Mouse (Mus musculus): ENCODE results near the gene Sgsm3. TPM values are rescaled to one million over a fixed set of nuclear protein-coding genes. Genes with fewer than 3 reads are reported as not detected.
A peak's percentile ranks its signal among the peaks of the same experiment; 100 is the strongest.

Sgsm3 gene
- polyA plus RNA-seq, 1 experiment from 2014 or later = 22.1 TPM

DNA sequence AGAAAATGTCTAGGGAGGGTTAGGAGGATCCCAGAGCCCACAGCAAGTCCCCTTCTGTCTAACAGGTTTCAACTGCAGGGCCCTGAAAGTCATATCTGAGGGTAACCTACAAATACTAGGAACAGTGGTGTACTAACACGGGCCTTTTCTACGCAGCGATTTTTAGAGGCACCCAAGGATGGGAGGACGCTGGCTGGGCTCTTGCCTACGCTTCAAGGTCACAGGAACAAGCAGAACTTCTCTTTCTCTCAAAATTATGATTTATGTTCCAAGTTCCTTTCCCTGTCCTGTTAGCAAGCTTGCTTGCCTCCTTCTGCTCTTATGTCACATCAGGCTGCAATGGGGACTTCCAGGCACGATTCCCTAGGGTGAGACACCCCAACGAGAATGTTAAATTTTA lies 68.5 kb downstream of the Sgsm3 start:
- no peaks in the 10 kb centered on the region for H3K27me3 ChIP-seq (ENCODE audit: control insufficient read depth, insufficient read depth, low read length)
- no peak overlapping the region for H3K4me2 ChIP-seq (ENCODE audit: low read depth, low read length)
- no peaks in the 10 kb centered on the region; the same call in 1 of the 2 replicates for H3K4me1 ChIP-seq (ENCODE audit: control insufficient read depth, insufficient read depth, low read length)
- DNase-seq (ENCODE audit: low spot score) (no peak), ATAC-seq (replicated peaks; ENCODE audit: insufficient number of reproducible peaks, low FRiP score, low TSS enrichment, low read depth) (no peak)
- H3K36me3 ChIP-seq (replicated peaks; ENCODE audit: control insufficient read depth, insufficient read depth, low read depth, low read length) = no peaks in the 10 kb centered on the region
- H3K4me3 ChIP-seq (ENCODE audit: low read depth, low read length) = no peak overlapping the region
- H3K9me3 ChIP-seq (replicated peaks; ENCODE audit: control insufficient read depth, low read length) = no peaks in the 10 kb centered on the region
- H3K27ac ChIP-seq (replicated peaks; ENCODE audit: low read depth, low read length) = no peak overlapping the region
- WGBS = 92% methylated on average over 7 of the region's 7 CpGs
- no peak overlapping the region for H3K9ac ChIP-seq (replicated peaks; ENCODE audit: low read length)

DNA sequence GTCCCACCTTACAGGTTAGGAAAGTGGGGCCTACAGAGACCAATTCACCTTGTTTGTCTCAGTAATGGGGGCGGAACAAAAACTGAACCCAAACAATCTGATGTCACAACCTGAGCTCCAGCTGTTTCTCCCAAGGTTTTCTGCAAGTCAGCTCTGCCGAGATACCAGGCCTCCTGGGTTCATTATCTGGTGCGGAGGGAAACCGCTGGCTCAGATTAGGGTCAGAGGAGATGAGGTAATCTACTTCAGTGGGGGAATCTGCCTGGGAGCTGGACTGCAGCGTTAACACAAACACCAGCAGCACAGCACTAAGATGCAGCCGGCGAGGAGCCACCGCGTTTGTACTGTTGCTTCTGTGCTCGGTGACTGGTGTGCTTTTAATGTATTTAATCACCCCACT lies 69.9 kb downstream of the Sgsm3 start:
- no peak for ATAC-seq (replicated peaks; ENCODE audit: insufficient number of reproducible peaks, low FRiP score, low TSS enrichment, low read depth)
- no peaks in the 10 kb centered on the region for H3K36me3 ChIP-seq (replicated peaks; ENCODE audit: control insufficient read depth, insufficient read depth, low read depth, low read length)
- WGBS = 47% methylated on average over 10 of the region's 10 CpGs

DNA sequence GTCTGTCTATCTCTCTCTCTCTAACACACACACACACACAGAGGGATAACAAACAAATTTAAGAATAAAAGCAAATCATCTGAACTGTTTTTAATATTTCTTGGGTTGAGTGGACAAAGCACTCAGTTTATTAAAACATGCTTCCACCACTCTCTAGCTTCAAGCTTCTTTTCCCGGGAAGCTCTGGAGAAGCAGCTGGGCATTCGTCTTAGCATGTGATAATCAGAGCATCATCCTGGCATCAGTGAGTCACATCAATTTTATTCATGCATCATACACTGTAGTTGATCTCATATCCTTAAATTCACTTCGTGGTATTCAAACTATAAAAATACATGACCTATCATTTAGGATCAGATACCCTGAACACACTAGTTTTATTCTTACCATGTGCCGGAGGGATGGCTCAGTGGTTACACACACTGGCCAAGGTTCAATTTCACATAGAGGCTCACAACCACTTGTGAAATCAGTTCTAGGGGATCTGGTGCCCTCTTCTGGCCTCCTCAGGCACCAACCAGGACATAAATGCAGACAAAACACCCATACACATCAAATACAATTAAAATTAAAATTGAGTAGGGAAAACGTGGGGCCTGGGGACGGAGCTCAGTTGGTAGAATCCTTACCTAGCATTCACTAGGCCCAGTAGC lies 72.0 kb downstream of the Sgsm3 start:
- peak; percentile 51 for DNase-seq (ENCODE audit: low spot score)

More for the DNA sequence above, 69.9 kb downstream of the Sgsm3 start:
- no peaks in the 10 kb centered on the region for H3K9me3 ChIP-seq (replicated peaks; ENCODE audit: control insufficient read depth, low read length)
- DNase-seq (ENCODE audit: low spot score) = peak; percentile 7
- no peaks in the 10 kb centered on the region for H3K27me3 ChIP-seq (ENCODE audit: control insufficient read depth, insufficient read depth, low read length)
- H3K4me3 ChIP-seq (ENCODE audit: low read depth, low read length) = no peak overlapping the region
- no peak overlapping the region for H3K4me2 ChIP-seq (ENCODE audit: low read depth, low read length)
- no peaks in the 10 kb centered on the region; the same call in 1 of the 2 replicates for H3K4me1 ChIP-seq (ENCODE audit: control insufficient read depth, insufficient read depth, low read length)
- no peak overlapping the region for H3K9ac ChIP-seq (replicated peaks; ENCODE audit: low read length)
- no peak overlapping the region for H3K27ac ChIP-seq (replicated peaks; ENCODE audit: low read depth, low read length)

GRCm38 (mm10) chr15:81050488-81050887 lies 72.9 kb downstream of the Sgsm3 start:
- Histone ChIP-seq H3K27me3 (ENCODE audit: control insufficient read depth, insufficient read depth, low read length) (no peaks in the 10 kb centered on the region), H3K36me3 (replicated peaks; ENCODE audit: control insufficient read depth, insufficient read depth, low read depth, low read length) (no peaks in the 10 kb centered on the region), H3K4me1 (ENCODE audit: control insufficient read depth, insufficient read depth, low read length) (no peaks in the 10 kb centered on the region; the same call in 1 of the 2 replicates), H3K9ac (replicated peaks; ENCODE audit: low read length) (no peak overlapping the region), H3K4me2 (ENCODE audit: low read depth, low read length) (no peak overlapping the region), H3K4me3 (ENCODE audit: low read depth, low read length) (no peak overlapping the region), H3K27ac (replicated peaks; ENCODE audit: low read depth, low read length) (no peak overlapping the region), H3K9me3 (replicated peaks; ENCODE audit: control insufficient read depth, low read length) (no peaks in the 10 kb centered on the region)
- DNase-seq (ENCODE audit: low spot score) (no peak), ATAC-seq (replicated peaks; ENCODE audit: insufficient number of reproducible peaks, low FRiP score, low TSS enrichment, low read depth) (no peak)
- 45% methylated on average over 3 of the region's 3 CpGs for WGBS

More for the DNA sequence above, 72.0 kb downstream of the Sgsm3 start:
- WGBS = 74% methylated on average over 6 of the region's 6 CpGs
- H3K36me3 ChIP-seq (replicated peaks; ENCODE audit: control insufficient read depth, insufficient read depth, low read depth, low read length) = no peaks in the 10 kb centered on the region
- no peak overlapping the region for H3K9ac ChIP-seq (replicated peaks; ENCODE audit: low read length)
- no peak overlapping the region for H3K27ac ChIP-seq (replicated peaks; ENCODE audit: low read depth, low read length)
- no peaks in the 10 kb centered on the region for H3K27me3 ChIP-seq (ENCODE audit: control insufficient read depth, insufficient read depth, low read length)
- no peaks in the 10 kb centered on the region; the same call in 1 of the 2 replicates for H3K4me1 ChIP-seq (ENCODE audit: control insufficient read depth, insufficient read depth, low read length)
- no peak overlapping the region for H3K4me3 ChIP-seq (ENCODE audit: low read depth, low read length)
- H3K9me3 ChIP-seq (replicated peaks; ENCODE audit: control insufficient read depth, low read length) = no peaks in the 10 kb centered on the region
- no peak overlapping the region for H3K4me2 ChIP-seq (ENCODE audit: low read depth, low read length)
- no peak for ATAC-seq (replicated peaks; ENCODE audit: insufficient number of reproducible peaks, low FRiP score, low TSS enrichment, low read depth)

GRCm38 (mm10) chr15:81052491-81052890 lies 74.9 kb downstream of the Sgsm3 start:
- Histone ChIP-seq H3K9ac (replicated peaks; ENCODE audit: low read length) (no peak overlapping the region), H3K36me3 (replicated peaks; ENCODE audit: control insufficient read depth, insufficient read depth, low read depth, low read length) (no peaks in the 10 kb centered on the region), H3K27ac (replicated peaks; ENCODE audit: low read depth, low read length) (no peak overlapping the region), H3K4me2 (ENCODE audit: low read depth, low read length) (no peak overlapping the region), H3K4me1 (ENCODE audit: control insufficient read depth, insufficient read depth, low read length) (no peaks in the 10 kb centered on the region; the same call in 1 of the 2 replicates), H3K27me3 (ENCODE audit: control insufficient read depth, insufficient read depth, low read length) (no peaks in the 10 kb centered on the region), H3K9me3 (replicated peaks; ENCODE audit: control insufficient read depth, low read length) (no peaks in the 10 kb centered on the region), H3K4me3 (ENCODE audit: low read depth, low read length) (no peak overlapping the region)
- WGBS = 89% methylated on average over 5 of the region's 5 CpGs
- DNase-seq (ENCODE audit: low spot score) (no peak), ATAC-seq (replicated peaks; ENCODE audit: insufficient number of reproducible peaks, low FRiP score, low TSS enrichment, low read depth) (no peak)

DNA sequence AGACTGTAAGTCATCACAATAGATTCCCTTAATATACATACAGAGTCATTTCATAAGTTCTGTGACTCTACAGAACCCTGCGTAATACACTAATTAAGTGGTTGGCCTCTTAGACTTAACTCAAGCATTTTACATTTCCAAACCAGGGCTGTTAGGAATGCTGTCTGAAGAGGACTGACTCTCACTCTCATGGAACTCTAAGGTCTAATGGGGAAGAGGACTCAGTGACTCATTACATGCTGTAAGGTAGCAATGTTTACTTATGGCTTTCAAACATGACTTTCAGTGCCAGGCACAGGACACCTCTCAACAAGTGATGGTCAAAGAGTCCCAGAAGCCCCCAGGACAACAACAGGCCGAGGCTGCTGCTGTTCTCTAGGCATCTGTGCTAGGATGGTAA lies 77.9 kb downstream of the Sgsm3 start:
- Histone ChIP-seq H3K4me1 (ENCODE audit: control insufficient read depth, insufficient read depth, low read length) (no peaks in the 10 kb centered on the region), H3K9ac (replicated peaks; ENCODE audit: low read length) (no peak overlapping the region), H3K4me3 (ENCODE audit: low read depth, low read length) (no peak overlapping the region), H3K27me3 (ENCODE audit: control insufficient read depth, insufficient read depth, low read length) (no peaks in the 10 kb centered on the region), H3K27ac (replicated peaks; ENCODE audit: low read depth, low read length) (no peak overlapping the region), H3K9me3 (replicated peaks; ENCODE audit: control insufficient read depth, low read length) (no peaks in the 10 kb centered on the region), H3K4me2 (ENCODE audit: low read depth, low read length) (no peak overlapping the region), H3K36me3 (replicated peaks; ENCODE audit: control insufficient read depth, insufficient read depth, low read depth, low read length) (no peaks in the 10 kb centered on the region)
- ATAC-seq (replicated peaks; ENCODE audit: insufficient number of reproducible peaks, low FRiP score, low TSS enrichment, low read depth) (no peak), DNase-seq (ENCODE audit: low spot score) (no peak)
- WGBS = 92% methylated on average over 2 of the region's 2 CpGs

GRCm38 (mm10) chr15:81057736-81058135 lies 80.2 kb downstream of the Sgsm3 start:
- Histone ChIP-seq H3K4me1 (ENCODE audit: control insufficient read depth, insufficient read depth, low read length) (no peaks in the 10 kb centered on the region), H3K27ac (replicated peaks; ENCODE audit: low read depth, low read length) (no peak overlapping the region), H3K27me3 (ENCODE audit: control insufficient read depth, insufficient read depth, low read length) (no peaks in the 10 kb centered on the region), H3K9ac (replicated peaks; ENCODE audit: low read length) (no peak overlapping the region), H3K4me2 (ENCODE audit: low read depth, low read length) (no peak overlapping the region), H3K4me3 (ENCODE audit: low read depth, low read length) (no peak overlapping the region), H3K9me3 (replicated peaks; ENCODE audit: control insufficient read depth, low read length) (no peaks in the 10 kb centered on the region), H3K36me3 (replicated peaks; ENCODE audit: control insufficient read depth, insufficient read depth, low read depth, low read length) (no peaks in the 10 kb centered on the region)
- 87% methylated on average over 5 of the region's 5 CpGs for WGBS
- ATAC-seq (replicated peaks; ENCODE audit: insufficient number of reproducible peaks, low FRiP score, low TSS enrichment, low read depth) (no peak), DNase-seq (ENCODE audit: low spot score) (no peak)

- 80% methylated on average over 2 of the region's 2 CpGs for WGBS
- Histone ChIP-seq H3K4me3 (ENCODE audit: low read depth, low read length) (no peak overlapping the region), H3K9me3 (replicated peaks; ENCODE audit: control insufficient read depth, low read length) (no peaks in the 10 kb centered on the region), H3K9ac (replicated peaks; ENCODE audit: low read length) (no peak overlapping the region), H3K36me3 (replicated peaks; ENCODE audit: control insufficient read depth, insufficient read depth, low read depth, low read length) (no peaks in the 10 kb centered on the region), H3K4me2 (ENCODE audit: low read depth, low read length) (no peak overlapping the region), H3K27me3 (ENCODE audit: control insufficient read depth, insufficient read depth, low read length) (no peaks in the 10 kb centered on the region), H3K27ac (replicated peaks; ENCODE audit: low read depth, low read length) (no peak overlapping the region), H3K4me1 (ENCODE audit: control insufficient read depth, insufficient read depth, low read length) (no peaks in the 10 kb centered on the region)
- DNase-seq (ENCODE audit: low spot score) (no peak), ATAC-seq (replicated peaks; ENCODE audit: insufficient number of reproducible peaks, low FRiP score, low TSS enrichment, low read depth) (no peak)
These were observed 83.4 kb downstream of the Sgsm3 start for GRCm38 (mm10) chr15:81060975-81061374.

Data from embryonic facial prominence, embryonic 11.5 days (tissue).